Mouse (Mus musculus) lung, postnatal 4 days (tissue): Measurements from ENCODE around the gene Spsb1.

Source experiments
- DNase-seq, 2 experiments: peaks; one replicate each; pipeline ENCODE4 v3.0.0; 2021

Gene Spsb1

GRCm38 (mm10) chr4:149910558-149910957 is 44.3 kb downstream of the Spsb1 start:
- DNase-seq: no peak

GRCm38 (mm10) chr4:149909551-149909950 is 45.3 kb downstream of the Spsb1 start:
- no peak for DNase-seq

GRCm38 (mm10) chr4:149908923-149909322 is 45.9 kb downstream of the Spsb1 start:
- DNase-seq: no peak

DNA sequence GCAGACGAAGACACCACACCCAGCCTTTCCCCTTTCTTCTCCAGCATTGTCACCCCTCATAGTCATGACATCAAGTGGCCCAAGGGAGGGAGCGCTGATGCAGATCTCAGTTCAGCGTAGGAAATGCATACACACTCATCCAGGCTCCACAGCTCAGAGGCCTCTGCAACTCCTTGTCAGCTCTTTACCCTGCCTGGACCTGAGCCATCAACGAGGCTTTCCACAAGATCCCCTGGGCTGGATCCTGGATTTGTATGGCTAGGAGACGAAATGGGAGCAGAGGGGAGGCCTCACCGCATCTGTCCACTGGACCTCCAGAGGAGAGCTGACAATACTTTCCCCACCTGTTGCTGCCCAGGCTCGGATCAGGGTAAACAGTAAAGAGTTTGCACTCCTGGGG is 47.2 kb downstream of the Spsb1 start:
- no peak for DNase-seq

DNA sequence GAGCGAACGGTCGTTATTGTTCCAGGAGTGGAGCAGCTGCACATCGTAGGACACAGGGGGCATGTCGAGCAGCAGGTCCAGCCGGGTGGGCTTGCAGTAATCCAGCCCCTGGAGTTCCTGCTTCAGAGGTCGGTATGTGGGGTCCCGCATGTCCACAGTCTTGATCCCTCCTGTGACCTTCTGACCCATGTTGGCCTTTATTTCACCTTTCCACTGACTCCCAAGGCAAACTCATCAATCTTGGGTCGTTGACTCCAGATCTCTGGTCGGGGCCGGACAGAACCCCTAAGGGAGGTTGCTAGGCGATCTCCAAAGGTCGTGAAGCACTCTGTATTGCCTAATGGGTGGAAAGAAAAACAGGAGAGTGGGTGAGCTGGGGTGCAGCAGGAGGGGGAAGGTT is 47.9 kb downstream of the Spsb1 start:
- DNase-seq: no peak

DNA sequence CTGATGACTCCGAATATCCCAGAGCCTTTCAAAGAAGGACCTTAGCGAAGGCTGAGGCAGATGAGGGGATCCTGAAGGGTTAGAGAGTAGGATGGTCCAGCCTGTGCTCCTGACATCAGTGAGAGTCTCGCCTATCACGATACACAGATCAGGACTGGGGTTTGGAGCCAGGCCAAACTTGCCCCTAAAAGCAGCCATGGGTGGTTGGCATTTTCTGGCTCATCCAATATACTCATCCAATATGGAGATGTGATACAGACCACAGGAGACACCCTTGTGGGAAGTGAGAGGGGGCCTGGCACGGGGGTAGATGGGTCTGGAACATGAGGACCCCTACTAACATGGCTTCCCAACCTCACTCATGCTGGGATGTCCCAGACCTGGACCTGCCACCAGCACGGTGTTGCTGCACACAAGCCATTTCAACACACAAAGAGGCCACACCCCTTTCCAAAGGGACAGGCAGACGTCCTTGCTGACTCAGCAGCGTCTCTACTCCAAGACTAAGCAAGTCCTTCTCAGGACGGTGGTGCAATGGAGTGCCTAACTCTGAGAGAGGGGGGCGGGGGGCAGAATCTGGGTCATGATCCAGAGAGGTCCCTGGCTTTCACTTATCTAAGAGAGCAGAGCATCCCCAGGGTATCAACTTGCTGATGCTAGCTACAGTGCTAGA is 49.4 kb downstream of the Spsb1 start:
- no peak for DNase-seq

- DNase-seq: no peak
Measured at GRCm38 (mm10) chr4:149903026-149903425, 51.8 kb downstream of the Spsb1 start.

DNA sequence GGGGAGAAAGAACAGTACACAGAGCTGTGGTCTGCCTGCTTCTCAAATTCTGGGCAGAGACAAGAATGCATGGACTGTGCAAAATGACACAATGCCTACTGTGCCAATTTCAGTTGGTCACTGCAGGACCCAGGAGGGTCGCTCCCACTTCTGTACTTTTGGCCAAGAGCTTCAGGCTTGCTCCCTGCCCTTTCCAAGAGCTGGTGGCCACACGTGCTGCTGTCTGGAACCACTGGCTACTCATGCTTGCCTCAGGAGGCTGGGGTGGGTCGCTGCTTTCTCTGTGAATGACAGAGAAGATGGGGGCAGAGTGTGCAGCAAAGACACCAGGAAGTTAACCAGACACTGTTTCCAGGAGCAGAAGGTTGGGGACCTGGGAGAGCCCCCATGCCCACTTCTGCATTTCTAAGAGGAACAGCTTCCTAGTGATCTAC is 53.5 kb downstream of the Spsb1 start:
- DNase-seq: no peak

GRCm38 (mm10) chr4:149897661-149898260 is 57.1 kb downstream of the Spsb1 start:
- no peak for DNase-seq

DNA sequence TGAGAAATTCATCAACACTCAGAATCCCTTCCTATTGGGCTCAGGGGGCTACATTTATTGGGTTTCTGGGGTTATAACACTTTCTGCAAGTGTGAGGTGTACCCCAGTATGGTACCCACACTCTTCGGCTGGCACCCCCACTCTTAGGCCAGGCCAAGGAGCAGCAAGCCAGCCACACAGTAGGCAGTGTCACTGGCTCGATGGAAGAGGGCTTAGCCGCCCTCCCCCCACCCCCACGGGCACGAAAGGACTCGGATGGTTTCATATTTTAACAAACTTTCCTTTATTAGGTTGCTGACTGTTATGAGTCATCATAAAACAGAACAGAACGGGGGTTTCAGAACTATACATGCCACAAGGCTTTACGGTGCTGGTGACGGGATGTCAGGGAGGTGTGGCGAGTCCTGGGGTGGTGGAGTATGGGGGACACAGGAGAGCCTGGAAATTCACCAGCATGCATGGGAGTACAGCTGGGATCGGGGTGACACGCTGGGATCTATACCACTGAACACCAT is 58.8 kb downstream of the Spsb1 start:
- no peak for DNase-seq

DNA sequence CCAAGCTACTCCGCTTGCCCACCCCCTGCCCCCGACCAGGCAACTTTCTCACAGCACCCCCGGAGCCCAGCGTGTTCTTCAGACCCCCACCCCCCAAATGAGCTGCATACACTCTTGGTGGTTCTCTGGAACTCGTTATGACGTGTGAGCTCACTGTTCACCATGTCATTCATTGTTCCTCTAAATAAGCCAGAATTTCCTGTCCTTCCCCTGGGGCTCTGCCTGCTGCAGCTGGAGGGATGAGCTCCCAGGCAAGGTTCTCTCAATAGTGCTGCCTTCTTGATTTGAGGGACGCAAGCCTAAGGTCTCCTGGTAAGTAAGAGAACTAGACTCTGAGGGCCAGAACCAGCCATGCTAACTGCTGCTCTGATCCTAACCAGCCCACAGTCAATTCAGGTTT is 59.6 kb downstream of the Spsb1 start:
- no peak for DNase-seq

DNA sequence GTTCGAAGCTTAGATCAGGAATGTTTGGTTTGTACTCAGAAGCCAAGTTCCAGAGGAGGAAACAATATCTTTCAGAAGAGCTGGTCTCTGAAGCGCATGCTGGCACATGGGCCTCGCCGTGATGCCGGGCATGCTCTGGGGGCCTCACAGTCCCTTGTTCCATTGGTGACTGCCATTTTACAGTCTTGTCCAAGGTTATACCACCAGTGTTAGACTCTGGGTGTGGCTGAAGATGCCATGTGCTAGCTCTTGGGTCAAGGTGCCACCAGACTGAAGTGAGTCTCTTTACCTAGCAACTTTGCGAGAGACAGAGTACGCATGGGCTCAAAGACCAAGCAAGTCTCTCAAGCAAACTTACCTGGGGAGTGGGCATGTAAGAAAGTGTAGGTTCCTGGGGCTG is 60.5 kb downstream of the Spsb1 start:
- no peak for DNase-seq

- DNase-seq: peak; percentile 54 to 71
Measured at GRCm38 (mm10) chr4:149893611-149894151, 61.2 kb downstream of the Spsb1 start.

GRCm38 (mm10) chr4:149891172-149891960 is 63.5 kb downstream of the Spsb1 start:
- no peak for DNase-seq

GRCm38 (mm10) chr4:149890551-149890950 is 64.3 kb downstream of the Spsb1 start:
- peak; percentile 59 to 82 for DNase-seq

- peak; percentile 84 to 92 for DNase-seq
Measured at GRCm38 (mm10) chr4:149889851-149890250, 65.0 kb downstream of the Spsb1 start.

GRCm38 (mm10) chr4:149888736-149889470 is 65.9 kb downstream of the Spsb1 start:
- DNase-seq: peak; percentile 37 to 58

DNA sequence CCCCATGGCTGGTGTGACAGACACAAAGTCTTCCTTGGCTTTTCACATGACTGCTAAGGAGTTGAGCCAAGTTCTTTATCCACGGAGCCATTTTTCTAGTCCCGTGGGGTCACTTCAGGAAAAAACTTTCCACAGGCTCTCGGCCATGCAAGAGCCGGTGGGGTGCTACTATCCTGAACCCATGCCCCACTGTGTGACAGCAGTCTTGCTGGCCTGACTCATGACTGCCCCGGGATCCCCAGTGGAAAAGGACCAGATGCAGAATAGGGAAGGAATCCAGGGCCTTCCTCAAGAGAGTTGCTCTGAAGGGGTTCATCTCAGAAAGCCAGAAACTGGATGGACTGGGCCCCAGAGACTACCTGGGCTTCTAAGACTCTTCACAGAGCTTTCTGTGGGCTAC is 66.7 kb downstream of the Spsb1 start:
- DNase-seq: no peak

GRCm38 (mm10) chr4:149886298-149887271 is 68.3 kb downstream of the Spsb1 start:
- no peak for DNase-seq

- no peak for DNase-seq
Measured at GRCm38 (mm10) chr4:149883990-149884389, 70.9 kb downstream of the Spsb1 start.

GRCm38 (mm10) chr4:149882139-149882916 is 72.5 kb downstream of the Spsb1 start:
- no peak for DNase-seq
